Mouse (Mus musculus): ENCODE results near the gene Ntmt1.

DNA sequence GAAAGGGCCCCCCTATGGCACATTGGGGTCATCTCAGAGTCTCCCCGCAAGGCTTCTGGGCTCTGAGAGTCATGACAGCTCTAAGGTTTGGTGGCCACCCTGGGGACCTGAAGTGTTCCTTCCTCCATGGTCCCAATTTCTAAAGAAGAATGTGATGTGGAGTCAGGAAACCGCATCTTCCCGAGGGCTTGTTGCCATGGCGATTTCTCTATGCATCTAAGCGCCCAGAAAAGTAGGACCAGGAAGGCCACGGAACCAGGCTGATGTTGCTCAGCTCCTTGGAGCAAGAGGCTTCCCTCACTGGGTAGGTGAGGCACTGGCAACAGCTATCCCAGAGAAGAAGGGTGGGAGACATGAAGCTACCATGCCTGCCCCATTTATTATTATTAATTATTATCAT, 49.5 kb downstream of the Ntmt1 start:
- no peak for TF ChIP-seq POLR2A (IDR thresholded peaks at IDR 0.05; ENCODE audit: low read depth, low read length)
- no peak for TF ChIP-seq CTCF (IDR thresholded peaks at IDR 0.05; ENCODE audit: extremely low read depth, insufficient read length, insufficient replicate concordance, low read depth, low read length)
